Mouse (Mus musculus) heart, postnatal 0 days (tissue): ENCODE measurements around the gene Rasgrf1.

Source experiments
- CTCF ChIP-seq: IDR thresholded peaks from 2 replicates; pipeline ENCODE4 v1.5.1; 2016; ENCODE audit warnings: antibody characterized with exemption, control low read depth, low read depth
- EP300 ChIP-seq: IDR thresholded peaks from 2 replicates; pipeline ENCODE4 v1.6.1; 2016; ENCODE audit warnings: antibody characterized with exemption, low read depth

- TF ChIP-seq CTCF (no peak), EP300 (no peak)
These were observed 41.5 kb upstream of the Rasgrf1 start for GRCm38 (mm10) chr9:89868093-89868729.
